ENCODE assay signal across 13 mouse cellular contexts in the genomic region with DNA sequence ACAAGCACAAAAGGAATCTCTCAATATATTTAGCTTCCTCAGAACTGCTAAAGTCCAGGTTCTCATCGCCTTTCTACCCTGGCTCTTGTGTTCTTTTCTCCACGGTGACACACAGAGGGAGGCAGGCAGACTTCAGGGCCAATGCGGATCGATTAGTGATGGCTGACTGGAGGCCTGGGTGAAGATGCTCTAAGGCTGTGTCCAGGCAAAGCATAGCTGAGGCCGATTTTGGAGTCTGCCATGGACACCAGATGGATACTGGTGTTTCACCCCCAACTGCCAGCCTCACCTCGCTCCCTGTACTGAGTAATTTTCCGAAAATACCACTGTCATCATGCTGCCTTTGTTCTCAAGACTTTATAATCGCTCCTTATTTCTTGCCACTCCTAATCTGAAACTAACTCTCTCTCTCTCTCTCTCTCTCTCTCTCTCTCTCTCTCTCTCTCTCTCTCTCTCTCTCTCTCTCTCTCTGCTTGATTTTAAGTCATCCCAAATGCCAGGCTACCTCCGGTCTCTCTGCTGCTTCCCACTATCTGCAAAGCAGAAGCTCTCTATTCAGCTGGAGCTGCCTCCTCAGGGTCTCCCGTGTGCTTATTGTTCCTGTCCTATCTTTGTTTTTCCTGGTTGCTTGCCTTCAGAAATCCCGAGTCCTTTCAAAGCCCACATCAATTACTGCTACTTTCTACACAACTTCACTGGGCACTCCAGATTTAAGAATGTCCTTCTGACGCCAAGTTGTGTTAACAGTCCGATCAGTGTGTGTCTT.
DNase-seq lines count a peak whose midpoint lies in the region; ATAC-seq and TF ChIP-seq lines count a peak whose summit lies in the region.
"Had no signal": no experiment of that assay in that cellular context is flagged by ENCODE, and none has a peak within 500 bp of the region (broad histone marks: within the 10 kb centered on the region; RNA-seq: fewer than 3 reads in every experiment).

No protein-coding gene starts in this region.

- H3K36me3 ChIP-seq in heart, postnatal 0 days (replicated peaks; ENCODE audit: control insufficient read depth, insufficient read depth, low read length): no peaks in the 10 kb centered on the region
- H3K36me3 ChIP-seq in hindbrain, embryonic 12.5 days: no peaks in the 10 kb centered on the region
- no peaks in the 10 kb centered on the region for H3K36me3 ChIP-seq in neural tube, embryonic 14.5 days (ENCODE audit: control insufficient read depth, insufficient read depth, low read length)
- H3K36me3 ChIP-seq: embryonic facial prominence, embryonic 15.5 days had no signal

- no peak for ATAC-seq in heart, postnatal 0 days (ENCODE audit: insufficient read depth, low read depth)
- peak; percentile 78 for ATAC-seq in hindbrain, embryonic 12.5 days (ENCODE audit: low FRiP score)
- ATAC-seq in neural tube, embryonic 14.5 days (ENCODE audit: low read depth): peak; percentile 64; the same call in 1 of the 2 replicates
- ATAC-seq: intestine, postnatal 0 days had no signal

- H3K4me1 ChIP-seq in heart, postnatal 0 days (ENCODE audit: control insufficient read depth, insufficient read depth): peaks cover 18% of the 10 kb centered on the region
- peaks cover 20% of the 10 kb centered on the region; the same call in 1 of the 2 replicates for H3K4me1 ChIP-seq in hindbrain, embryonic 12.5 days
- H3K4me1 ChIP-seq in neural tube, embryonic 14.5 days (ENCODE audit: control insufficient read depth, insufficient read depth, low read length): no peaks in the 10 kb centered on the region

- H3K27ac ChIP-seq in heart, postnatal 0 days (ENCODE audit: low read depth): no peak overlapping the region
- peak overlapping the region; percentile 40 for H3K27ac ChIP-seq in hindbrain, embryonic 12.5 days
- no peak overlapping the region for H3K27ac ChIP-seq in neural tube, embryonic 14.5 days (ENCODE audit: low read depth, low read length)
- H3K27ac ChIP-seq: embryonic facial prominence, embryonic 15.5 days; limb, embryonic 13.5 days had no signal

- peak; percentile 8 for DNase-seq in heart, postnatal 0 days (ENCODE audit: low spot score)
- DNase-seq in heart, adult 8-10 months (ENCODE audit: low spot score): no peak
- peak; percentile 91 to 94 for DNase-seq in cerebellum, postnatal 10 days
- no peak for DNase-seq in kidney, postnatal 14 days
- DNase-seq in layer of hippocampus, adult 8-10 months (ENCODE audit: low spot score in 2 of 2): no peak
- DNase-seq in lung, adult 18-20 months: no peak

- no peaks in the 10 kb centered on the region for H3K27me3 ChIP-seq in heart, postnatal 0 days (ENCODE audit: control insufficient read depth, insufficient read depth, low read length)
- no peaks in the 10 kb centered on the region for H3K27me3 ChIP-seq in hindbrain, embryonic 12.5 days
- no peaks in the 10 kb centered on the region for H3K27me3 ChIP-seq in neural tube, embryonic 14.5 days (ENCODE audit: control insufficient read depth, insufficient read depth, low read length)
- H3K27me3 ChIP-seq: CH12.LX; embryonic facial prominence, embryonic 15.5 days; limb, embryonic 13.5 days; megakaryocyte, embryonic 14.5 days had no signal

- 36% methylated on average over 13 of the region's 13 CpGs for WGBS in heart, postnatal 0 days
- 31% methylated on average over 13 of the region's 13 CpGs for WGBS in hindbrain, embryonic 12.5 days
- 32% methylated on average over 13 of the region's 13 CpGs for WGBS in neural tube, embryonic 14.5 days

- TF ChIP-seq EP300 in heart, postnatal 0 days (IDR thresholded peaks at IDR 0.05; ENCODE audit: low read depth): no peak

- TF ChIP-seq CTCF in heart, postnatal 0 days (IDR thresholded peaks at IDR 0.05; ENCODE audit: low read depth): no peak

- H3K9me3 ChIP-seq in heart, postnatal 0 days (replicated peaks; ENCODE audit: control insufficient read depth, low read length): no peaks in the 10 kb centered on the region
- no peaks in the 10 kb centered on the region for H3K9me3 ChIP-seq in hindbrain, embryonic 12.5 days (replicated peaks)
- no peaks in the 10 kb centered on the region for H3K9me3 ChIP-seq in neural tube, embryonic 14.5 days (ENCODE audit: control insufficient read depth, low read length)
- H3K9me3 ChIP-seq: embryonic facial prominence, embryonic 15.5 days; limb, embryonic 13.5 days; megakaryocyte, embryonic 14.5 days had no signal

- H3K4me3 ChIP-seq in heart, postnatal 0 days (ENCODE audit: low read depth, low read length): peak overlapping the region; percentile 4; the same call in 1 of the 2 replicates
- H3K4me3 ChIP-seq in hindbrain, embryonic 12.5 days: no peak overlapping the region
- H3K4me3 ChIP-seq in neural tube, embryonic 14.5 days (ENCODE audit: low read depth, low read length): no peak overlapping the region
- H3K4me3 ChIP-seq: embryonic facial prominence, embryonic 15.5 days; limb, embryonic 13.5 days; megakaryocyte, embryonic 14.5 days had no signal

- H3K4me2 ChIP-seq in heart, postnatal 0 days (ENCODE audit: low read depth, low read length): peak overlapping the region; percentile 39
- peak overlapping the region; percentile 32 for H3K4me2 ChIP-seq in hindbrain, embryonic 12.5 days (replicated peaks)
- H3K4me2 ChIP-seq in neural tube, embryonic 14.5 days (ENCODE audit: low read depth, low read length): no peak overlapping the region
- H3K4me2 ChIP-seq: embryonic facial prominence, embryonic 15.5 days; limb, embryonic 13.5 days had no signal

- 0 out of 2 replicates have a peak overlapping the region, but pooled peaks have one; percentile 27 for H3K9ac ChIP-seq in heart, postnatal 0 days (replicated peaks; ENCODE audit: low read depth, low read length)
- no peak overlapping the region for H3K9ac ChIP-seq in hindbrain, embryonic 12.5 days
- no peak overlapping the region for H3K9ac ChIP-seq in neural tube, embryonic 14.5 days (replicated peaks; ENCODE audit: low read depth, low read length)
- H3K9ac ChIP-seq: embryonic facial prominence, embryonic 15.5 days; limb, embryonic 13.5 days had no signal

Comparison
In these comparisons a context has a peak if more than half of its experiments do, and no peak if none do; other contexts are left out.
1. DNase-seq: peak in heart, postnatal 0 days (single experiment) and cerebellum, postnatal 10 days (2 of 2); none in heart, adult 8-10 months (single experiment), kidney, postnatal 14 days (single experiment), layer of hippocampus, adult 8-10 months (0 of 2) and lung, adult 18-20 months (0 of 2).